In genomic region chr2:59716461-59716860, GRCm38 (mm10) we compare ENCODE assay signal across 25 mouse cellular contexts.
DNase-seq lines count a peak whose midpoint lies in the region; ATAC-seq lines count a peak whose summit lies in the region.
"Had no signal": no experiment of that assay in that cellular context is flagged by ENCODE, and none has a peak within 500 bp of the region (broad histone marks: within the 10 kb centered on the region; RNA-seq: fewer than 3 reads in every experiment).

No protein-coding gene starts in this region.

- no peak overlapping the region for H3K9ac ChIP-seq in midbrain, embryonic 11.5 days (ENCODE audit: low read length)
- H3K9ac ChIP-seq in midbrain, embryonic 14.5 days (replicated peaks; ENCODE audit: low read length) = no peak overlapping the region
- H3K9ac ChIP-seq: embryonic facial prominence, embryonic 12.5 days; embryonic facial prominence, embryonic 15.5 days; forebrain, embryonic 12.5 days; forebrain, embryonic 15.5 days; heart, embryonic 13.5 days; hindbrain, embryonic 12.5 days; hindbrain, embryonic 15.5 days had no signal

- ATAC-seq in midbrain, embryonic 11.5 days (ENCODE audit: low FRiP score) = no peak
- ATAC-seq in midbrain, embryonic 14.5 days (ENCODE audit: low FRiP score, low TSS enrichment) = no peak
- ATAC-seq: activated CD4-positive, CD25-positive, alpha-beta regulatory T cell, adult 4 months; forebrain, embryonic 15.5 days; intestine, postnatal 0 days had no signal

- 55% methylated on average over 3 of the region's 3 CpGs for WGBS in midbrain, embryonic 11.5 days
- 65% methylated on average over 3 of the region's 3 CpGs for WGBS in midbrain, embryonic 14.5 days

- no peaks in the 10 kb centered on the region for H3K36me3 ChIP-seq in midbrain, embryonic 11.5 days (ENCODE audit: control insufficient read depth, insufficient read depth, low read length)
- no peaks in the 10 kb centered on the region for H3K36me3 ChIP-seq in midbrain, embryonic 14.5 days (ENCODE audit: control insufficient read depth, insufficient read depth, low read length)
- H3K36me3 ChIP-seq: embryonic facial prominence, embryonic 12.5 days; embryonic facial prominence, embryonic 15.5 days; forebrain, embryonic 12.5 days; forebrain, embryonic 15.5 days; G1E; hindbrain, embryonic 12.5 days; hindbrain, embryonic 15.5 days had no signal

- DNase-seq in heart, adult 11 months = peak; percentile 69
- no peak for DNase-seq in heart, adult 9 months (ENCODE audit: low spot score in 2 of 2)
- DNase-seq in midbrain, embryonic 11.5 days (ENCODE audit: low spot score, missing footprints) = peak; percentile 71
- DNase-seq in midbrain, embryonic 14.5 days = no peak
- peak; percentile 36 for DNase-seq in naive thymus-derived CD4-positive, alpha-beta T cell, adult 2 months (ENCODE audit: low read depth)
- DNase-seq in adrenal gland, postnatal 14 days = no peak
- DNase-seq: adrenal gland, adult 8-10 months; adrenal gland, postnatal 36 days; cerebellum, adult 11 months; cerebellum, adult 2 months; cerebellum, adult 9-11 months; cerebellum, postnatal 25 days; gastrocnemius, postnatal 10 days; gastrocnemius, postnatal 36 days had no signal

- H3K9me3 ChIP-seq in midbrain, embryonic 11.5 days (ENCODE audit: control insufficient read depth, low read length) = no peaks in the 10 kb centered on the region
- H3K9me3 ChIP-seq in midbrain, embryonic 14.5 days (ENCODE audit: control insufficient read depth, low read length) = no peaks in the 10 kb centered on the region
- H3K9me3 ChIP-seq: embryonic facial prominence, embryonic 12.5 days; embryonic facial prominence, embryonic 15.5 days; forebrain, embryonic 12.5 days; forebrain, embryonic 15.5 days; G1E; heart, embryonic 13.5 days; hindbrain, embryonic 12.5 days; hindbrain, embryonic 15.5 days had no signal

- H3K4me1 ChIP-seq in midbrain, embryonic 11.5 days (ENCODE audit: control insufficient read depth, insufficient read depth, low read length) = peaks cover 22% of the 10 kb centered on the region
- H3K4me1 ChIP-seq in midbrain, embryonic 14.5 days (ENCODE audit: control insufficient read depth, insufficient read depth, low read length) = 0 out of 2 replicates have a peak, but pooled peaks cover 8% of the 10 kb centered on the region

- H3K4me2 ChIP-seq in midbrain, embryonic 11.5 days = no peak overlapping the region
- no peak overlapping the region for H3K4me2 ChIP-seq in midbrain, embryonic 14.5 days (ENCODE audit: low read length)
- H3K4me2 ChIP-seq: embryonic facial prominence, embryonic 12.5 days; embryonic facial prominence, embryonic 15.5 days; forebrain, embryonic 12.5 days; forebrain, embryonic 15.5 days; heart, embryonic 13.5 days; hindbrain, embryonic 12.5 days; hindbrain, embryonic 15.5 days had no signal

- no peak overlapping the region for H3K27ac ChIP-seq in midbrain, embryonic 11.5 days (ENCODE audit: low read depth, low read length)
- no peak overlapping the region for H3K27ac ChIP-seq in midbrain, embryonic 14.5 days (replicated peaks; ENCODE audit: low read depth, low read length)
- H3K27ac ChIP-seq: embryonic facial prominence, embryonic 12.5 days; embryonic facial prominence, embryonic 15.5 days; forebrain, embryonic 12.5 days; forebrain, embryonic 15.5 days; heart, embryonic 13.5 days; hindbrain, embryonic 12.5 days; hindbrain, embryonic 15.5 days had no signal

- H3K4me3 ChIP-seq in midbrain, embryonic 11.5 days (ENCODE audit: low read depth, low read length) = no peak overlapping the region
- no peak overlapping the region for H3K4me3 ChIP-seq in midbrain, embryonic 14.5 days (replicated peaks; ENCODE audit: low read depth, low read length)
- H3K4me3 ChIP-seq: embryonic facial prominence, embryonic 12.5 days; embryonic facial prominence, embryonic 15.5 days; forebrain, embryonic 12.5 days; forebrain, embryonic 15.5 days; heart, embryonic 13.5 days; hindbrain, embryonic 12.5 days; hindbrain, embryonic 15.5 days had no signal

- no peaks in the 10 kb centered on the region for H3K27me3 ChIP-seq in midbrain, embryonic 11.5 days (ENCODE audit: control insufficient read depth, insufficient read depth, low read length)
- no peaks in the 10 kb centered on the region for H3K27me3 ChIP-seq in midbrain, embryonic 14.5 days (ENCODE audit: control insufficient read depth, insufficient read depth, low read length)
- H3K27me3 ChIP-seq: CH12.LX; embryonic facial prominence, embryonic 12.5 days; embryonic facial prominence, embryonic 15.5 days; forebrain, embryonic 12.5 days; forebrain, embryonic 15.5 days; heart, embryonic 13.5 days; hindbrain, embryonic 12.5 days; hindbrain, embryonic 15.5 days had no signal

Comparison
In these comparisons a context has a peak if more than half of its experiments do, and no peak if none do; other contexts are left out.
1. DNase-seq: peak in heart, adult 11 months (single experiment), midbrain, embryonic 11.5 days (single experiment) and naive thymus-derived CD4-positive, alpha-beta T cell, adult 2 months (single experiment); none in heart, adult 9 months (0 of 2), midbrain, embryonic 14.5 days (single experiment) and adrenal gland, postnatal 14 days (single experiment).